Mouse (Mus musculus) embryonic facial prominence, embryonic 15.5 days (tissue): ENCODE measurements around the gene Unc5a. TPM values are rescaled to one million over a fixed set of nuclear protein-coding genes. Genes with fewer than 3 reads are reported as not detected.

ENCODE experiments used
- ATAC-seq: fragments of 200-750 bp; cut with Nextera tagmentation; 2 replicates; pipeline ENCODE4 v1.8.0; 2017; ENCODE audit warnings: low read depth, moderate TSS enrichment; ENCODE audit not compliant: insufficient number of reproducible peaks, low FRiP score, low TSS enrichment
- H3K27ac ChIP-seq: fragments of 300-500 bp; sonication (generic); replicated peaks from 2 replicates; pipeline ENCODE4 v1.5.1; 2015; ENCODE audit warnings: mild to moderate bottlenecking, inconsistent platforms
- H3K27me3 ChIP-seq: fragments of 300-500 bp; sonication (generic); 2 replicates; pipeline ENCODE4 v1.6.1; 2015; ENCODE audit warnings: inconsistent platforms
- H3K36me3 ChIP-seq: fragments of 300-500 bp; sonication (generic); 2 replicates; pipeline ENCODE4 v1.6.1; 2015; ENCODE audit warnings: mild to moderate bottlenecking, inconsistent platforms
- H3K4me1 ChIP-seq: fragments of 300-500 bp; sonication (generic); 2 replicates; pipeline ENCODE4 v1.6.1; 2015; ENCODE audit warnings: inconsistent platforms
- H3K4me2 ChIP-seq: fragments of 300-500 bp; sonication (generic); replicated peaks from 2 replicates; pipeline ENCODE4 v1.6.1; 2015; ENCODE audit warnings: mild to moderate bottlenecking, inconsistent platforms
- H3K4me3 ChIP-seq: fragments of 300-500 bp; sonication (generic); replicated peaks from 2 replicates; pipeline ENCODE4 v1.5.1; 2015; ENCODE audit warnings: mild to moderate bottlenecking, inconsistent platforms
- H3K9ac ChIP-seq: fragments of 300-500 bp; sonication (generic); 2 replicates; pipeline ENCODE4 v1.6.1; 2015; ENCODE audit warnings: inconsistent platforms
- H3K9me3 ChIP-seq: fragments of 300-500 bp; sonication (generic); replicated peaks from 2 replicates; pipeline ENCODE4 v1.6.1; 2016; ENCODE audit warnings: inconsistent platforms
- WGBS: fragments of 180-500 bp; shearing (Covaris S2); methylation state at CpG from one replicate; pipeline ENCODE4 v1.1.7; 2015; 5-methylcytosine and 5-hydroxymethylcytosine counted together
- polyA plus RNA-seq: library from polyadenylated mRNA; unstranded; fragments of >200 nt; fragmentation: Nextera tagmentation; extraction: Ambion mirVana; gene quantifications from 2 replicates; pipeline ENCODE4 v1.2.1, GENCODE M21; 2015

Gene Unc5a
- polyA plus RNA-seq, 1 experiment from 2014 or later: 2.0 TPM

- no peaks in the 10 kb centered on the region for H3K36me3 ChIP-seq
- ATAC-seq: no peak
- WGBS: 57% methylated on average over 3 of the region's 3 CpGs
Measured at GRCm38 (mm10) chr13:55019181-55019580, 70.0 kb downstream of the Unc5a start.

GRCm38 (mm10) chr13:55020051-55020450 lies 70.8 kb downstream of the Unc5a start:
- H3K9me3 ChIP-seq: no peaks in the 10 kb centered on the region
- ATAC-seq: no peak
- 80% methylated on average over 4 of the region's 4 CpGs for whole genome bisulfite sequencing
- no peak overlapping the region for H3K9ac ChIP-seq
- no peak overlapping the region for H3K27ac ChIP-seq
- H3K36me3 ChIP-seq: no peaks in the 10 kb centered on the region
- H3K4me2 ChIP-seq: no peak overlapping the region
- H3K4me3 ChIP-seq: no peak overlapping the region
- no peaks in the 10 kb centered on the region for H3K4me1 ChIP-seq
- H3K27me3 ChIP-seq: no peaks in the 10 kb centered on the region

More at GRCm38 (mm10) chr13:55019181-55019580, 70.0 kb downstream of the Unc5a start:
- Histone ChIP-seq H3K27ac (no peak overlapping the region), H3K4me1 (no peaks in the 10 kb centered on the region), H3K4me3 (no peak overlapping the region), H3K9ac (no peak overlapping the region), H3K27me3 (no peaks in the 10 kb centered on the region), H3K4me2 (no peak overlapping the region), H3K9me3 (no peaks in the 10 kb centered on the region)

- 80% methylated on average over 13 of the region's 13 CpGs for WGBS
- Histone ChIP-seq H3K27me3 (no peaks in the 10 kb centered on the region), H3K9me3 (no peaks in the 10 kb centered on the region), H3K9ac (no peak within 1 kb of the TSS), H3K4me1 (no peaks in the 10 kb centered on the region), H3K4me2 (no peak within 1 kb of the TSS), H3K27ac (no peak within 1 kb of the TSS), H3K4me3 (no peak within 1 kb of the TSS), H3K36me3 (0 out of 2 replicates have a peak, but pooled peaks cover 5% of the 10 kb centered on the region)
- ATAC-seq: no peak
Measured at GRCm38 (mm10) chr13:55021194-55021779, 72.1 kb downstream of the Unc5a start, which contains the start of gene Hk3. Gene Hk3 (minus strand): TSS chr13:55021385.

GRCm38 (mm10) chr13:55022256-55022655 lies 73.0 kb downstream of the Unc5a start:
- 64% methylated on average over 4 of the region's 4 CpGs for WGBS
- no peaks in the 10 kb centered on the region for H3K4me1 ChIP-seq
- no peak overlapping the region for H3K4me2 ChIP-seq
- H3K36me3 ChIP-seq: 0 out of 2 replicates have a peak, but pooled peaks cover 5% of the 10 kb centered on the region
- no peak overlapping the region for H3K9ac ChIP-seq
- H3K4me3 ChIP-seq: no peak overlapping the region
- H3K27ac ChIP-seq: no peak overlapping the region
- H3K27me3 ChIP-seq: no peaks in the 10 kb centered on the region
- H3K9me3 ChIP-seq: no peaks in the 10 kb centered on the region
- ATAC-seq: no peak

GRCm38 (mm10) chr13:55022715-55023114 lies 73.5 kb downstream of the Unc5a start:
- Histone ChIP-seq H3K4me1 (no peaks in the 10 kb centered on the region), H3K9me3 (no peaks in the 10 kb centered on the region), H3K4me3 (no peak overlapping the region), H3K9ac (no peak overlapping the region), H3K27ac (no peak overlapping the region), H3K27me3 (no peaks in the 10 kb centered on the region), H3K36me3 (peaks cover 7% of the 10 kb centered on the region), H3K4me2 (no peak overlapping the region)
- 76% methylated on average over 9 of the region's 9 CpGs for WGBS
- ATAC-seq: no peak

DNA sequence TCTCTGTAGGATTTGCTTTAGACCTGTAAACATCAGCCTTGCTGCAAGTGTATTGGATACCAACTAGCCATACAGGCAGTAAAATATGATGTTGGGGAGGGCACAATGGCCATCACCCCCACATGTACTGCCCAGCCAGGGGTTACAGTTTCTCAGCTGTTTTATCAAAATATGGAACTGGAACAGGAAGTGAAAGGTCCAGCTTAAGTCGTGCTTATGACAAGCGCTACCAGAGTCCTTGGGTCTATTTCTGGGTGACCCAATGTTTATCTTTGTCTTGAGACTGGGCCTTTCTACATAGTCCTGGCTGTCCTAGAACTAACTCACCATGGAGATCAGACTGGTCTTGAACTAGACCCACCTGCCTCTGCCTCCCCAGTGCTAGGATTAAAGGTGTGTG lies 75.0 kb downstream of the Unc5a start:
- ATAC-seq: no peak
- Histone ChIP-seq H3K27me3 (no peaks in the 10 kb centered on the region), H3K36me3 (peaks cover 14% of the 10 kb centered on the region), H3K9ac (no peak overlapping the region), H3K4me1 (no peaks in the 10 kb centered on the region), H3K9me3 (no peaks in the 10 kb centered on the region), H3K4me3 (no peak overlapping the region), H3K27ac (no peak overlapping the region), H3K4me2 (no peak overlapping the region)
- WGBS: 91% methylated on average over 2 of the region's 2 CpGs

DNA sequence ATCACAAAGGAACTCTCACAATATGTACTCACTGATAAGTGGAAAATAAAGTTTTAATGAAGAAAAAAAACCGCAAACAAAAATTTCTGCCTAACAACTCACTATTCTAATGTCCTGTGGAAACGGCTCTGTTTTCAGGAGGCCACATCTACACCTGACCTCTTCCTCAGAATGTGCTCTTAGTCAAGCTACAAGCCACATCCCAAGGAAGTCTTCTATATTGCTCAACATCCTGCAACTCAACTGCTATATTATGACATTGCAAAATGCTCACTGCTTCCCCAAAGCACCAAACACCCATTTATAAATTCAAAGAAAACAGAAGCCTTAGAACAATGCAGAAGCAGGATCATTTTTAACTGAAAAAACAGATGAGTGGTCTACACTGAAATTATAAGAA lies 90.8 kb downstream of the Unc5a start:
- Histone ChIP-seq H3K27me3 (no peaks in the 10 kb centered on the region), H3K4me1 (no peaks in the 10 kb centered on the region), H3K4me2 (no peak overlapping the region), H3K36me3 (peaks cover 10% of the 10 kb centered on the region), H3K4me3 (no peak overlapping the region), H3K27ac (no peak overlapping the region), H3K9ac (no peak overlapping the region), H3K9me3 (no peaks in the 10 kb centered on the region)
- 94% methylated on average over 2 of the region's 2 CpGs for WGBS
- ATAC-seq: no peak

DNA sequence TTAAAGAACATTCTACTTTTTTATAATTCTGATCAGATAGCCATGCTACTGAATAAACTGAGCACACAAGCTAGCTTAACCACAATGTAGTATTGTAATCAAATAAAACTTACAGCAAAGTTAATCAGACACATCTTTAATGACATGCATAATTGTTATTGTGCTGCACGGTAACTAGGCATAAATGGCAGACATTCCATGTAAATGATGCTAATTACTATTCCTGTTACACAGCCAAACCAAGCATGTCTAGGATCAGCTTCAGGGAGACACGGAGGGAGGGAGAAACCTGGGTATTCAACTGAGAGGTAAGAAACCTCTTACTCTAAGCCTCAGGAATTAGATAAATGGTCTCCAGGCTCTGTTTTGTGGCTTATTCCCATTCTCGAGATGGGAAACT lies 98.5 kb downstream of the Unc5a start:
- H3K4me3 ChIP-seq: no peak overlapping the region
- H3K27me3 ChIP-seq: no peaks in the 10 kb centered on the region
- H3K9ac ChIP-seq: no peak overlapping the region
- no peak for ATAC-seq
- 67% methylated on average over 3 of the region's 3 CpGs for WGBS
- H3K4me2 ChIP-seq: no peak overlapping the region
- no peaks in the 10 kb centered on the region for H3K9me3 ChIP-seq
- H3K27ac ChIP-seq: no peak overlapping the region
- peaks cover 3% of the 10 kb centered on the region; the same call in 1 of the 2 replicates for H3K36me3 ChIP-seq
- H3K4me1 ChIP-seq: no peaks in the 10 kb centered on the region

Other genes with a start within 250 kb of the Unc5a start
- gene Cdhr2, start 247.9 kb upstream of the Unc5a start, polyA plus RNA-seq: 0.05 TPM in 1 of 2 replicates, not detected in the other
- 0.65 and 0.75 TPM in 2 replicates for gene Gprin1, start 199.5 kb upstream of the Unc5a start, polyA plus RNA-seq
- gene Sncb, start 182.8 kb upstream of the Unc5a start, polyA plus RNA-seq: 0.28 TPM in 1 of 2 replicates, not detected in the other
- not detected in 2 replicates for gene Eif4e1b, start 165.4 kb upstream of the Unc5a start, polyA plus RNA-seq
- 9.2 and 11.3 TPM in 2 replicates for gene Tspan17, start 160.0 kb upstream of the Unc5a start, polyA plus RNA-seq
- gene Hk3, start 72.0 kb downstream of the Unc5a start, polyA plus RNA-seq: 2.4 and 2.5 TPM in 2 replicates
- 27.8 and 32.2 TPM in 2 replicates for gene Uimc1, start 150.9 kb downstream of the Unc5a start, polyA plus RNA-seq
- gene Zfp346, start 155.9 kb downstream of the Unc5a start, polyA plus RNA-seq: 24.3 and 26.3 TPM in 2 replicates
- not detected in 2 replicates for gene Gm17617, start 184.1 kb downstream of the Unc5a start, polyA plus RNA-seq
- gene Fgfr4, start 203.2 kb downstream of the Unc5a start, polyA plus RNA-seq: 12.7 and 14.6 TPM in 2 replicates